Mouse (Mus musculus) liver, embryonic 13.5 days (tissue): ENCODE measurements around the gene Map3k10. TPM values are rescaled to one million over a fixed set of nuclear protein-coding genes. Genes with fewer than 3 reads are reported as not detected.

Experiments
- ATAC-seq: fragments of 200-750 bp; cut with Nextera tagmentation; 2 replicates; pipeline ENCODE4 v1.8.0; 2017; ENCODE audit warnings: low read depth, mild to moderate bottlenecking, moderate number of reproducible peaks, moderate library complexity
- DNase-seq: peaks from one replicate; pipeline ENCODE4 v3.0.0; 2022
- H3K27ac ChIP-seq: fragments of 300-500 bp; sonication (generic); 2 replicates; pipeline ENCODE4 v1.5.1; 2015; ENCODE audit warnings: moderate library complexity, mild to moderate bottlenecking, inconsistent platforms
- H3K27me3 ChIP-seq: fragments of 300-500 bp; sonication (generic); 2 replicates; pipeline ENCODE4 v1.6.1; 2015; ENCODE audit warnings: mild to moderate bottlenecking, inconsistent platforms
- H3K36me3 ChIP-seq: fragments of 300-500 bp; sonication (generic); 2 replicates; pipeline ENCODE4 v1.6.1; 2015; ENCODE audit warnings: mild to moderate bottlenecking, inconsistent platforms
- H3K4me1 ChIP-seq: fragments of 300-500 bp; sonication (generic); replicated peaks from 2 replicates; pipeline ENCODE4 v1.6.1; 2015; ENCODE audit warnings: inconsistent platforms
- H3K4me2 ChIP-seq: fragments of 300-500 bp; sonication (generic); 2 replicates; pipeline ENCODE4 v1.6.1; 2015; ENCODE audit warnings: inconsistent platforms, mild to moderate bottlenecking, moderate library complexity
- H3K4me3 ChIP-seq: fragments of 300-500 bp; sonication (generic); replicated peaks from 2 replicates; pipeline ENCODE4 v1.5.1; 2015; ENCODE audit warnings: mild to moderate bottlenecking, inconsistent platforms
- H3K9ac ChIP-seq: fragments of 300-500 bp; sonication (generic); 2 replicates; pipeline ENCODE4 v1.6.1; 2015; ENCODE audit warnings: mild to moderate bottlenecking, inconsistent platforms
- H3K9me3 ChIP-seq: fragments of 300-500 bp; sonication (generic); replicated peaks from 2 replicates; pipeline ENCODE4 v1.6.1; 2016; ENCODE audit warnings: inconsistent platforms
- WGBS: fragments of 180-500 bp; shearing (Covaris S2); methylation state at CpG from one replicate; pipeline ENCODE4 v1.1.7; 2015; ENCODE audit not compliant: insufficient replicate concordance; 5-methylcytosine and 5-hydroxymethylcytosine counted together
- polyA plus RNA-seq: library from polyadenylated mRNA; unstranded; fragments of >200 nt; fragmentation: Nextera tagmentation; extraction: Ambion mirVana; gene quantifications from 2 replicates; pipeline ENCODE4 v1.2.1, GENCODE M21; 2015

Map3k10 gene
- polyA plus RNA-seq, 1 experiment from 2014 or later = 1.8 TPM

GRCm38 (mm10) chr7:27683218-27683617 lies 8.8 kb upstream of the Map3k10 start:
- WGBS = 26% methylated on average over 2 of the region's 2 CpGs
- no peak for ATAC-seq
- no peak overlapping the region for H3K9ac ChIP-seq

GRCm38 (mm10) chr7:27675222-27675612 lies 819 bp upstream of the Map3k10 start:
- Histone ChIP-seq H3K36me3 (no peaks in the 10 kb centered on the region), H3K9ac (peak overlapping the region; percentile 83), H3K27ac (0 out of 2 replicates have a peak overlapping the region, but pooled peaks have one; percentile 60), H3K4me1 (peaks cover 38% of the 10 kb centered on the region), H3K27me3 (peaks cover 13% of the 10 kb centered on the region), H3K4me3 (peak overlapping the region; percentile 81), H3K9me3 (no peaks in the 10 kb centered on the region), H3K4me2 (peak overlapping the region; percentile 99)
- DNase-seq = no peak
- no peak for ATAC-seq
- 21% methylated on average over 14 of the region's 14 CpGs for WGBS

More at GRCm38 (mm10) chr7:27683218-27683617, 8.8 kb upstream of the Map3k10 start:
- Histone ChIP-seq H3K27me3 (0 out of 2 replicates have a peak, but pooled peaks cover 7% of the 10 kb centered on the region), H3K4me3 (no peak overlapping the region), H3K9me3 (no peaks in the 10 kb centered on the region), H3K4me1 (peaks cover 5% of the 10 kb centered on the region), H3K36me3 (no peaks in the 10 kb centered on the region), H3K4me2 (no peak overlapping the region), H3K27ac (no peak overlapping the region)
- no peak for DNase-seq

GRCm38 (mm10) chr7:27674195-27674521 lies 240 bp downstream of the Map3k10 start:
- peak overlapping the region; percentile 60 for H3K27ac ChIP-seq

GRCm38 (mm10) chr7:27673575-27674131 lies 745 bp downstream of the Map3k10 start:
- ATAC-seq (no peak), DNase-seq (no peak)
- Histone ChIP-seq H3K27ac (no peak overlapping the region), H3K4me3 (peak overlapping the region; percentile 81), H3K9me3 (no peaks in the 10 kb centered on the region), H3K27me3 (peaks cover 13% of the 10 kb centered on the region), H3K4me2 (peak overlapping the region; percentile 99), H3K36me3 (no peaks in the 10 kb centered on the region), H3K4me1 (peaks cover 38% of the 10 kb centered on the region), H3K9ac (peak overlapping the region; percentile 83)
- WGBS = 2% methylated on average over 51 of the region's 52 CpGs

More at GRCm38 (mm10) chr7:27674195-27674521, 240 bp downstream of the Map3k10 start:
- Histone ChIP-seq H3K27me3 (peaks cover 13% of the 10 kb centered on the region), H3K9ac (peak overlapping the region; percentile 83), H3K4me1 (peaks cover 38% of the 10 kb centered on the region), H3K4me2 (peak overlapping the region; percentile 99), H3K36me3 (no peaks in the 10 kb centered on the region), H3K9me3 (no peaks in the 10 kb centered on the region), H3K4me3 (peak overlapping the region; percentile 81)
- under 1% methylated on average over 38 of the region's 38 CpGs for WGBS
- ATAC-seq (peak; percentile 71), DNase-seq (no peak)

- Histone ChIP-seq H3K4me1 (peaks cover 38% of the 10 kb centered on the region), H3K4me3 (peak overlapping the region; percentile 81), H3K27me3 (peaks cover 13% of the 10 kb centered on the region), H3K9ac (peak overlapping the region; percentile 83), H3K27ac (no peak overlapping the region), H3K36me3 (no peaks in the 10 kb centered on the region), H3K9me3 (no peaks in the 10 kb centered on the region), H3K4me2 (peak overlapping the region; percentile 99)
- DNase-seq (no peak), ATAC-seq (no peak)
- WGBS = 44% methylated on average over 9 of the region's 9 CpGs
Measured at GRCm38 (mm10) chr7:27673064-27673574, 1.3 kb downstream of the Map3k10 start.

GRCm38 (mm10) chr7:27662038-27662437 lies 12.4 kb downstream of the Map3k10 start:
- H3K27me3 ChIP-seq = peaks cover 41% of the 10 kb centered on the region
- H3K4me3 ChIP-seq = no peak overlapping the region
- no peaks in the 10 kb centered on the region for H3K36me3 ChIP-seq
- H3K9ac ChIP-seq = no peak overlapping the region
- H3K9me3 ChIP-seq = no peaks in the 10 kb centered on the region
- no peak for ATAC-seq
- peaks cover 22% of the 10 kb centered on the region for H3K4me1 ChIP-seq
- no peak overlapping the region for H3K27ac ChIP-seq
- H3K4me2 ChIP-seq = no peak overlapping the region
- 66% methylated on average over 4 of the region's 4 CpGs for WGBS
- no peak for DNase-seq

GRCm38 (mm10) chr7:27658712-27659663 lies 15.4 kb downstream of the Map3k10 start:
- 20% methylated on average over 14 of the region's 14 CpGs for WGBS
- peak overlapping the region; percentile 29; the same call in 1 of the 2 replicates for H3K27ac ChIP-seq
- no peaks in the 10 kb centered on the region for H3K36me3 ChIP-seq
- H3K4me3 ChIP-seq = no peak overlapping the region
- ATAC-seq = peak; percentile 92
- DNase-seq = peak; percentile 40
- H3K27me3 ChIP-seq = peaks cover 66% of the 10 kb centered on the region
- no peaks in the 10 kb centered on the region for H3K9me3 ChIP-seq
- H3K9ac ChIP-seq = 0 out of 2 replicates have a peak overlapping the region, but pooled peaks have one; percentile 6
- H3K4me2 ChIP-seq = peak overlapping the region; percentile 37
- H3K4me1 ChIP-seq = peaks cover 24% of the 10 kb centered on the region

- no peak overlapping the region for H3K9ac ChIP-seq
- H3K4me2 ChIP-seq = peak overlapping the region; percentile 37
- H3K27me3 ChIP-seq = peaks cover 72% of the 10 kb centered on the region
- H3K4me1 ChIP-seq = peaks cover 27% of the 10 kb centered on the region
- no peak overlapping the region for H3K27ac ChIP-seq
- ATAC-seq (no peak), DNase-seq (no peak)
- H3K4me3 ChIP-seq = no peak overlapping the region
- WGBS = 18% methylated on average over 53 of the region's 53 CpGs
- H3K9me3 ChIP-seq = no peaks in the 10 kb centered on the region
- H3K36me3 ChIP-seq = no peaks in the 10 kb centered on the region
Measured at GRCm38 (mm10) chr7:27657824-27658395, 16.5 kb downstream of the Map3k10 start.

- H3K36me3 ChIP-seq = no peaks in the 10 kb centered on the region
Measured at GRCm38 (mm10) chr7:27656600-27656999, 17.8 kb downstream of the Map3k10 start.

GRCm38 (mm10) chr7:27655545-27655944 lies 18.9 kb downstream of the Map3k10 start:
- H3K36me3 ChIP-seq = no peaks in the 10 kb centered on the region
- no peak overlapping the region for H3K4me2 ChIP-seq
- 36% methylated on average over 11 of the region's 11 CpGs for WGBS
- H3K27me3 ChIP-seq = peaks cover 86% of the 10 kb centered on the region
- no peak overlapping the region for H3K27ac ChIP-seq
- H3K4me3 ChIP-seq = no peak overlapping the region
- no peak overlapping the region for H3K9ac ChIP-seq
- H3K4me1 ChIP-seq = peaks cover 27% of the 10 kb centered on the region
- ATAC-seq = no peak
- DNase-seq = no peak
- no peaks in the 10 kb centered on the region for H3K9me3 ChIP-seq

More at GRCm38 (mm10) chr7:27656600-27656999, 17.8 kb downstream of the Map3k10 start:
- Histone ChIP-seq H3K4me1 (peaks cover 27% of the 10 kb centered on the region), H3K4me3 (no peak overlapping the region), H3K9ac (no peak overlapping the region), H3K27ac (no peak overlapping the region), H3K9me3 (no peaks in the 10 kb centered on the region), H3K4me2 (no peak overlapping the region), H3K27me3 (peaks cover 81% of the 10 kb centered on the region)
- DNase-seq (no peak), ATAC-seq (no peak)
- WGBS = 79% methylated on average over 16 of the region's 16 CpGs
